Mouse (Mus musculus): ENCODE measurements around the gene Sash3. TPM values are rescaled to one million over a fixed set of nuclear protein-coding genes. Genes with fewer than 3 reads are reported as not detected.
"Not testable (repeated sequence)": the region's sequence is repeated elsewhere in the genome, so short reads cannot be mapped to it uniquely, and the experiment has no call there.

Gene Sash3
- polyA plus RNA-seq, 1 experiment = 50.4 TPM

DNA sequence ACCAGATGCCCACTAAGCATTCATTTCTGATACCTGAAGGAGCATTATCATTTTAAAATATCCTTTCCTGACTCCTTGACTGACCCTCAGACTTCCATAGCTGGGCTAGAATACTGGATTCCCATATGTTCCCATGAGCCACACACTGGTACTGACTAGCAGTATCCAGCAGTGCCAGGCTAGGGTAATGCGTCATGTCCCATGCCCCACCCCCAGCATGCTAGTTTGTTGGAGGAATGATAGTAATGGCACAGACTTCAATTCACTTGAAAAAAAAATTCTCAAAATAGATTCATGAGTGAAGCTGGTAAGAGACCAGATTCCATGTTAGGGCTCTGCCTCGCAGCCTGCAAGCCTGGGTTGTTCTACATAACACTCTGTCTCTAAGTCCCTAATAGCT, 52.8 kb downstream of the Sash3 start:
- H3K9me3 ChIP-seq = no peaks in the 10 kb centered on the region
- peaks cover 40% of the 10 kb centered on the region for H3K36me3 ChIP-seq (replicated peaks; ENCODE audit: low read length)
- H3K4me1 ChIP-seq = peaks cover 41% of the 10 kb centered on the region
- peaks cover 2% of the 10 kb centered on the region for H3K27me3 ChIP-seq (replicated peaks)
- TF ChIP-seq FLI1 (IDR thresholded peaks at IDR 0.05; ENCODE audit: low read length) = no peak
- no peak for TF ChIP-seq GATA1 (IDR thresholded peaks at IDR 0.05; ENCODE audit: borderline replicate concordance, low read length)
- H3K4me3 ChIP-seq (replicated peaks) = no peak overlapping the region

GRCm38 (mm10) chrX:48200699-48201098, 54.5 kb downstream of the Sash3 start:
- Histone ChIP-seq H3K36me3 (replicated peaks; ENCODE audit: low read length) (peaks cover 40% of the 10 kb centered on the region), H3K27me3 (replicated peaks) (peaks cover 2% of the 10 kb centered on the region), H3K9me3 (no peaks in the 10 kb centered on the region), H3K4me1 (peaks cover 32% of the 10 kb centered on the region), H3K4me3 (replicated peaks) (no peak overlapping the region)
- no peak for TF ChIP-seq GATA1 (IDR thresholded peaks at IDR 0.05; ENCODE audit: borderline replicate concordance, low read length)
- no peak for TF ChIP-seq FLI1 (IDR thresholded peaks at IDR 0.05; ENCODE audit: low read length)

DNA sequence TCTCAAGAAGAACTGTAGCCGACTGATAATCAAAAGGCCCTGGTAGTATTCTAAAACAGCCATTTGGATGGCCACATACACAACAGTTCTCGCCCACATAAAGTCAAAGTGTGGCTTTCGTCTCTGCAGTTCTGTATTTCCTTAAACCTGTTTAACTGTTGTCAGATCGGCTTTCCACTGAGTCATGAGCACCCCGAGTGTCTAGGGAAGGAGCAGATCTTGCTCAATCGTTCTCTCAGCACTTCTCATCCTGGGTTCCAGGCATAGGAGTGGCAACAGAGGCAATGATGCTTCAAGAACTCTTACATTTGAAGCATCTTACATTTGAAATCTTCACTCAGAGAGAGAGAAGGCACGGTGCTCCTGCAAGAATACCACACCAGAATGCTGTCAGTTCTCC, 55.7 kb downstream of the Sash3 start:
- TF ChIP-seq GATA1 (IDR thresholded peaks at IDR 0.05; ENCODE audit: borderline replicate concordance, low read length) (no peak), FLI1 (IDR thresholded peaks at IDR 0.05; ENCODE audit: low read length) (no peak)
- peaks cover 4% of the 10 kb centered on the region for H3K27me3 ChIP-seq (replicated peaks)

GRCm38 (mm10) chrX:48202436-48202835, 56.2 kb downstream of the Sash3 start:
- Histone ChIP-seq H3K4me3 (replicated peaks) (no peak overlapping the region), H3K27me3 (replicated peaks) (peaks cover 4% of the 10 kb centered on the region), H3K4me1 (peaks cover 30% of the 10 kb centered on the region), H3K36me3 (replicated peaks; ENCODE audit: low read length) (peaks cover 43% of the 10 kb centered on the region), H3K9me3 (no peaks in the 10 kb centered on the region)
- no peak for TF ChIP-seq FLI1 (IDR thresholded peaks at IDR 0.05; ENCODE audit: low read length)
- no peak for TF ChIP-seq GATA1 (IDR thresholded peaks at IDR 0.05; ENCODE audit: borderline replicate concordance, low read length)

More for the DNA sequence above, 55.7 kb downstream of the Sash3 start:
- H3K4me3 ChIP-seq (replicated peaks) = no peak overlapping the region
- H3K4me1 ChIP-seq = peaks cover 27% of the 10 kb centered on the region
- H3K9me3 ChIP-seq = no peaks in the 10 kb centered on the region
- peaks cover 45% of the 10 kb centered on the region for H3K36me3 ChIP-seq (replicated peaks; ENCODE audit: low read length)

- no peak overlapping the region for H3K4me3 ChIP-seq (replicated peaks)
- no peak for TF ChIP-seq FLI1 (IDR thresholded peaks at IDR 0.05; ENCODE audit: low read length)
- TF ChIP-seq GATA1 (IDR thresholded peaks at IDR 0.05; ENCODE audit: borderline replicate concordance, low read length) = no peak
- H3K9me3 ChIP-seq = no peaks in the 10 kb centered on the region
- H3K4me1 ChIP-seq = peaks cover 34% of the 10 kb centered on the region
- H3K36me3 ChIP-seq (replicated peaks; ENCODE audit: low read length) = peaks cover 38% of the 10 kb centered on the region
- peaks cover 6% of the 10 kb centered on the region for H3K27me3 ChIP-seq (replicated peaks)
Measured at GRCm38 (mm10) chrX:48202995-48203394, 56.8 kb downstream of the Sash3 start.

- Histone ChIP-seq H3K36me3 (replicated peaks; ENCODE audit: low read length) (peaks cover 36% of the 10 kb centered on the region), H3K27me3 (replicated peaks) (peaks cover 13% of the 10 kb centered on the region)
- TF ChIP-seq FLI1 (IDR thresholded peaks at IDR 0.05; ENCODE audit: low read length) = no peak
- TF ChIP-seq GATA1 (IDR thresholded peaks at IDR 0.05; ENCODE audit: borderline replicate concordance, low read length) = no peak
Measured at GRCm38 (mm10) chrX:48203763-48204162, 57.5 kb downstream of the Sash3 start.

DNA sequence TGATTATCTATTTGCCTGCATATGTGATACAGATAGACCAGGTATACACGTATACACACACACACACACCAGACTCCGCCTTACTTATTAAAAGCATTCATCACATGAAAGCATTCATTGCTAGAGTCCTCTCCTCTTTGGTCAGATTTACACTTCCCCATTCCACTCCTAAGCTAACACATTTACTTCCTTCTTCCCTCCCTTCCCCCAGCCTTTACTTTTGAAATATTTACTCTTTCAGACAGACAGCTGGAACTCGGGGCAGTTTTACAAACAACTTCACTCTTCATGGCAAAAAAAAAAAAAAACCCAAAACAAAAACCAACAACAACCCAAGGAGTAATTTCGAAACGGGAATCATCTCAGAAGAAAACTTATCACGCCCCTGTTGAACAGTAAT, 58.2 kb downstream of the Sash3 start:
- H3K4me1 ChIP-seq = peaks cover 27% of the 10 kb centered on the region
- H3K36me3 ChIP-seq (replicated peaks; ENCODE audit: low read length) = peaks cover 36% of the 10 kb centered on the region
- peaks cover 15% of the 10 kb centered on the region for H3K27me3 ChIP-seq (replicated peaks)
- no peak for TF ChIP-seq GATA1 (IDR thresholded peaks at IDR 0.05; ENCODE audit: borderline replicate concordance, low read length)
- TF ChIP-seq FLI1 (IDR thresholded peaks at IDR 0.05; ENCODE audit: low read length) = no peak
- H3K4me3 ChIP-seq (replicated peaks) = no peak overlapping the region
- no peaks in the 10 kb centered on the region for H3K9me3 ChIP-seq

More at GRCm38 (mm10) chrX:48203763-48204162, 57.5 kb downstream of the Sash3 start:
- Histone ChIP-seq H3K4me1 (peaks cover 34% of the 10 kb centered on the region), H3K4me3 (replicated peaks) (no peak overlapping the region), H3K9me3 (no peaks in the 10 kb centered on the region)

- Histone ChIP-seq H3K36me3 (replicated peaks; ENCODE audit: low read length) (peaks cover 19% of the 10 kb centered on the region), H3K4me1 (peaks cover 21% of the 10 kb centered on the region), H3K9me3 (no peaks in the 10 kb centered on the region), H3K27me3 (replicated peaks) (peaks cover 17% of the 10 kb centered on the region), H3K4me3 (replicated peaks) (peak overlapping the region; percentile 96)
- TF ChIP-seq GATA1 (IDR thresholded peaks at IDR 0.05; ENCODE audit: borderline replicate concordance, low read length) (no peak), FLI1 (IDR thresholded peaks at IDR 0.05; ENCODE audit: low read length) (no peak)
Measured at GRCm38 (mm10) chrX:48207761-48208487, 61.7 kb downstream of the Sash3 start.

DNA sequence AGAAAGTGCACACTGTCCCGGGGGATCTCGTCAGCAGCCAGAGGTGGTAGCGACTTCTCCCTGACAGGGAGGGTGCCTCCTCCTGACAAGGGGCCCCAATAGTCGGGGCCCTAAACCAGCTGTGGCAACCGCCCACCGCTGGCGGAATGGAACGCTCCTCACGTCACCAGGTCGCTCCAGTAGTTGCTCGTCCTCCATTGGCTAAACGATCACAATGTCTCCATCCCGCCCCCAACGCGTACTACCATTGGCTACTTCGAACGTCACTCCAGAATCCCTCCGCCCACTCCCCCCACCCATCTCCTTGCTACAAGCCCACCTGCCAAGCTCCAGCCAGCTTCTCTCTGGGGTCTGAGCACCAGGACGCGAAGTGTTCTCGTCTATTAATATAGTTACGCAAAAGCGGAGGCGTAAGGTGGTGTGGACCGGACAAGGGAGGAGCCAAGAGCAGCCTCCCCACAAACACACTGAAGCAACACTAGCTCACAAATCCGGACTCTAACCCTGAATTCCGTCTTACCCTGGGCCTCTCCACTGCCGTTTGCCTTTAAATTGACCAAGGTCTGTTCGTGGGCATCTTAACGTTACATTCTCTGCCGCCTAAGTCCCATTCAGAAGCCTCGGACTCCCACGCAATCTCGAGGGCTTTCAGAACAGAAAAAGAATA, 62.4 kb downstream of the Sash3 start, which contains the start of gene Zdhhc9:
Gene Zdhhc9, minus strand, starts transcription at position 360 of the 667 bp plus-strand sequence.
- no peaks in the 10 kb centered on the region for H3K9me3 ChIP-seq
- peaks cover 21% of the 10 kb centered on the region for H3K4me1 ChIP-seq
- TF ChIP-seq GATA1 (IDR thresholded peaks at IDR 0.05; ENCODE audit: borderline replicate concordance, low read length) = no peak
- TF ChIP-seq FLI1 (IDR thresholded peaks at IDR 0.05; ENCODE audit: low read length) = no peak
- H3K27me3 ChIP-seq (replicated peaks) = peaks cover 17% of the 10 kb centered on the region
- H3K4me3 ChIP-seq (replicated peaks) = peak within 1 kb of the TSS; percentile 96
- H3K36me3 ChIP-seq (replicated peaks; ENCODE audit: low read length) = peaks cover 15% of the 10 kb centered on the region

GRCm38 (mm10) chrX:48209746-48210145, 63.5 kb downstream of the Sash3 start:
- Histone ChIP-seq H3K27me3 (replicated peaks) (peaks cover 19% of the 10 kb centered on the region), H3K36me3 (replicated peaks; ENCODE audit: low read length) (peaks cover 10% of the 10 kb centered on the region), H3K4me1 (peaks cover 18% of the 10 kb centered on the region)
- H3K4me3 ChIP-seq (replicated peaks); H3K9me3 ChIP-seq: not testable (repeated sequence)

Other genes starting within 250 kb of the Sash3 start
- 1.9 TPM in 1 of 2 replicates, not detected in the other for gene Ocrl, start 234.0 kb upstream of the Sash3 start, polyA plus RNA-seq (2012; ENCODE audit: insufficient read depth, low replicate concordance)
- 0.22 TPM in 1 of 2 replicates, not detected in the other for gene Apln, start 111.6 kb upstream of the Sash3 start, polyA plus RNA-seq (2012; ENCODE audit: insufficient read depth, low replicate concordance)
- 0.26 TPM in 1 of 2 replicates, not detected in the other for gene Xpnpep2, start 37.7 kb upstream of the Sash3 start, polyA plus RNA-seq (2012; ENCODE audit: insufficient read depth, low replicate concordance)
- 10.4 and 25.6 TPM in 2 replicates for gene Zdhhc9, start 62.4 kb downstream of the Sash3 start, polyA plus RNA-seq (2012; ENCODE audit: insufficient read depth, low replicate concordance)
- 3.4 TPM in 1 of 2 replicates, not detected in the other for gene Utp14a, start 110.4 kb downstream of the Sash3 start, polyA plus RNA-seq (2012; ENCODE audit: insufficient read depth, low replicate concordance)
- gene Bcorl1, start 194.9 kb downstream of the Sash3 start, polyA plus RNA-seq (2012; ENCODE audit: insufficient read depth, low replicate concordance) = 3.6 and 10.5 TPM in 2 replicates